Mouse (Mus musculus) megakaryocyte progenitor cell, adult 5-6 weeks (primary cell): ENCODE measurements at regions not wholly inside any gene's neighbourhood (a gene's known extent, or its start where the extent isn't known, plus 50 kb on each side); places are given as distances from the start of the nearest gene placed in this dataset.

Experiments
- ATAC-seq: replicated peaks from 2 replicates; pipeline ENCODE4 v1.8.0; 2016; ENCODE audit warnings: mild to moderate bottlenecking, moderate TSS enrichment, inconsistent platforms; ENCODE audit not compliant: poor library complexity

DNA sequence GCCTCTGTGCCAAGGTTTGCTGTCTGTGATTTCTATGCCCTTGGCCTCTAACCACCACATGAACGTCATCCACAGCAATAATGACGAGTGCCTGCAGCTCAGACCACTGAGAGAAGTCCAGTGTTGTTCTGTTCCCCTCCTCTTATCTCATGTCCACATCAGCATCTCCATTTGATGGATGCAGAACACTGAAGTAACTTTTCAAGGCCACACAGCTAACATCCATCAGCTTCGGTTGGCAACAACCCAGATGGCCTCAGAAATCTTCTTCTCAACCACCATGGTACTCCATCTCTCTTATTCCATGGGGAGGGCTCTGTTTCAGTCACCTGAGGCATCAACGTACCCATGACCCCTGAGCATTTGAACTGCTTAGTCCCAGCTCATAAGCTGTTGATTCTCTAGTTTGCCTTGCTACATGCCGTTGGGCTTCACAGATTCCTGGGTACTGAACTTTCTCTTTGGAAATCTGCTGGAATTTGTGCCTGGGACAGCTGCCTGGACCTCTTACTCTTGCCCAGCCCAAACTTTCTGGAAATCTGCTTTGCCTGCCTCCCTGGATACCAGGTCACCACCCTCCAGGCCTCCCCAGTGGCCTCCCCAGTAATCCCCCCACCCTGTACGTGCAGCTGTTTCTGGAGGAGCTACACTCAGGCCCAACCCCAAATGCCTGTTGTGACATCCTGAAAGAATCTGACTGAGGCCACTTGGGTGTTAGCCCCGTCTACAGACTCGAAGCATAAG is 94.1 kb upstream of the Fggy start:
- ATAC-seq = no peak

GRCm38 (mm10) chr4:95466647-95467046 is 90.7 kb upstream of the Fggy start:
- peak; percentile 70 for ATAC-seq

- ATAC-seq = peak; percentile 42; the same call in 1 of the 2 replicates
Measured at GRCm38 (mm10) chr4:95467526-95467925, 89.8 kb upstream of the Fggy start.

DNA sequence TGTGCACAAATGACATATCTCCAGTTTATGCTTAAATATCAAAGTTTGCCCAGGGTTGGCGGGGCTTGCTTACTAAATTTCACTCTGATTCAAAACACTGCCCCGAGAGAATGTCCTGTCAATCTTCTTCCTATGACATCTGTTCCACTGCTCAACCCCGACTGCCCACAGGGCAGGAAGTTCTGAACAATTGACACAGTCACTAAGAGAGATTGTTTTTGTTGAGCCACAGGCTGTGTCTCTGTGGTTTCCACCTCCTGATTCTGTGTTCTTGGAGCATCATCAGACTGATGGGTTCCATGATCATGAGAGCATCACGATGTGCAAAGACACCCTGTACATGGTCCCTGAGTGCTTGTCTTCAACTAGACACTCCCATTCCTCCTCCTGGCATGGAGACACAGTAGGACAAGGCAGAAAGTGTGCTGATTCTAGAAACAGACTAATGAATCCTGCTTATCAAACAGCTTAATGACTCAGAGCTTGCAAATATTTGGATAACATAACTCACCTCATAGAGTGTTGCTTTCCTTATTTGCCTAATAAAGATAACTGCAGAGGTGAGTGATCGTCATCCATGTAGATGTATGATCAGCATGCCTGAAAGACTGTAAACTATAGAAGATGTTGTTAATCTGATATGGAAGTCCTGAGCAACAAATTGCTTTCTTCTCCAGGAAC is 82.4 kb upstream of the Fggy start:
- ATAC-seq = no peak

DNA sequence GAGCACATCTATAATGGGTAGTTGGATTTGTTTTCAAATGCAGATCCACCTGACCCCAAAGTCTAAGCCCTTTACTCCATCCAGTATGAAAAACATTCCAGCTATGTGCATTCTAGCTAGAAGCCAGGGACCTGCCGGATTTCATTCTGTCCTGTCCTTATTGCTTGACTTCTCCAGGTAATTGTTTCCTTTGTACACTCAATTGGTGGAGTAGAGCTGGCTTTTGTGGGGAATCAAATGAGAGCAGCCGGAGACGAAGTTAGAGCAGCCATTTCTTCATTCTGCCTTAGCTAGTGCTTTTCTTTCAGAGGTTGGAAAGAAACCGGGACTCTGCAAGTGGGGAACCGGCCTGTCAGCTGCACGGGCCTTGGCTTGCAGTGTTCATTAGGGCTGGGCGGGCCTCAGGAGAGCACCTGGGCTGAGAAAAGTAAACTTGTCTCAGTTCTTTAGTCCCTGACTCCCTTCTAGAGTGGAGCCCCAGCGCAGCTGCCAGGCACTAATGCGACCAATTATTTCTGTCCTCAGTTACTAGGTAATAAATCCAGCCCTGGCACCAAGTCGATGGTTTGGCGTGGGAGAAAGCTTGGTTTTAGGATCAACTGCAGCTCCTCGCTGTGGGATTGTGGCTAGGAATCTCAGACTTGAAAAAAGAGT is 81.1 kb upstream of the Fggy start:
- ATAC-seq = no peak

- 0 out of 2 replicates have a peak, but pooled peaks have one; percentile 11 for ATAC-seq
Measured at GRCm38 (mm10) chr4:95483571-95483970, 73.7 kb upstream of the Fggy start.

GRCm38 (mm10) chr4:95487323-95487722 is 70.0 kb upstream of the Fggy start:
- ATAC-seq = 0 out of 2 replicates have a peak, but pooled peaks have one; percentile 9

DNA sequence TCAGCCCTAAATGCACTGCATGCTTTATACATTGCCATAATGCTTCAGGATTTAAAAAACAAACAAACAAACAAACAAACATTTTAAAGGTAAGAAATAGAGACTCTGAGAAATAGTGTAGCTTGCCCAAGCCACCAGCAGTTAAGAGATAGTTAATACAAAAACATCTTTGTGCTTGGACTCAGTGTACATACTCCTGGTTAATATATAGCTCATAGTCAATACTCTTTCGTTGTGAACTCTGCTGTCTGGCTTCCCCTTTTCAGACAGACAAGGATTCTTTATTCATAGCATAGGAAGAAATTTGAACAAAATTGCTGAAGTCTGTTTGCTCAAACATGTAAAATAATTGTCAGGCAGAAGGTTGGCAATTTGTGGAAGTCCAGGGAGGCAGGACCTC is 69.3 kb upstream of the Fggy start:
- no peak for ATAC-seq

GRCm38 (mm10) chr4:95489059-95489458 is 68.2 kb upstream of the Fggy start:
- no peak for ATAC-seq

DNA sequence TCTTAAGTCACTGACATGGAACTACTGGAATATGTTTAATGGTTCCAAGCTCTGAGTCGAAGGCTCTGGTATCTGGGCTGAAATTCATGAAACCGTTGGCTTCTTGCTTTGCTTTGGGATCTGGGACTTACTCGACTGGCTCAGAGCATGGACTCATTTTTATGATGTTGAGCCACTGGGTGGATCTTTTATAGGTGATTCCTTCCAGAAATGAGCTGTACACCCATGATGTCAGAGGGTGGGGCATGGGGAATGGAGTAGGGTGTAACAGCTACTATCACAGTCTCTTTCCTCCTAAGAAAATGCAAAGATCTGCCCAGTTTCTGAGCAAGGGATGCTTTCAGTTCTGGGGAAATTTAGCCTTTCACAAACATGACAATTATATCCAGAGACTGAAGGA is 57.0 kb upstream of the Fggy start:
- ATAC-seq = no peak

DNA sequence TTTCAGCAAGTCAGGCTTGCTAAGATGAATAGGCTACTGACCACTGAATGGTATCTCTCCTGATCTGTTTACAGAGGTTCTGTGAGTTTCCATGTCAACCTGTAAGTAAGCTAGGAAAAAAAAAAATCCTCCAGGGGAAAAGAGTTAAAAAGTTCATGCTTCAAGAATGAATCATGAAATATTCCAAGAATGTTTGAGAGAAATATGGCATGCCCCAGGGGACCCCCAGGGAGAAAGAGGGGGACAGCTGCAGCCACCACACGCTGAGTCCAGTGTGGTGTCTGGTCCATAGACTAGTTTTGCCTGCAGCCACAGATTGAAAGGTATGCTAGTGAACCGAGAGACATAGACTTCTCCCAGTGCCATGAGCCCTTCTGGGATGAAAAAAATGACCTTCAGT is 56.1 kb upstream of the Fggy start:
- no peak for ATAC-seq

- peak; percentile 76 for ATAC-seq
Measured at GRCm38 (mm10) chr4:95507141-95507945, 50.0 kb upstream of the Fggy start.
